Mouse (Mus musculus): ENCODE results near the gene Usp45.

GRCm38 (mm10) chr4:21810608-21811007 is 43.7 kb downstream of the Usp45 start:
- no peak for TF ChIP-seq POLR2A (IDR thresholded peaks at IDR 0.05; ENCODE audit: low read depth, low read length)
- no peak for TF ChIP-seq CTCF (IDR thresholded peaks at IDR 0.05; ENCODE audit: borderline replicate concordance, insufficient read depth, low read length)
